Mouse (Mus musculus): ENCODE data around the gene Gm17359. TPM values are rescaled to one million over a fixed set of nuclear protein-coding genes. Genes with fewer than 3 reads are reported as not detected.

Gm17359 gene
- total and polyA plus RNA-seq, 3 experiments, result not detected

DNA sequence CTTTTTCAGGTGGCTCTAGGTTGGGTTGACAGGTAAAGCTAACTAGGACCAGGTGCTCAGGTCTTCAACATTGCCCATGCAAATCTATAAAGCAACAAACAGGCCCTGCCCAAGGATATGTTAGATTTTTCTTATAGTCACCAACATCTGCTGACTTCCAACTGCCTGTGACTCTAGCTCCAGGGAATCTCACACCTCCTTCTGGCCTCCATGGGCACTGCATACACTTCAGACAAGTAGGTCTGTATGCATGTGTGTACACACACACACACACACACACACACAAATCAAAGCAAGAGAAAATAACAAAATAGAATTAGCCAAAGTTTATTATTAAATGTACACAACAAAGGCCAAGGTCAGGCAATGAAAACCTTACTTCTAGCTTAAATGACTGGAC is 97.1 kb downstream of the Gm17359 start:
- no peaks in the 10 kb centered on the region for H3K27me3 ChIP-seq (replicated peaks)
- H3K9ac ChIP-seq (ENCODE audit: insufficient read depth, low read depth), result no peak overlapping the region
- TF ChIP-seq CTCF (conservative IDR thresholded peaks at IDR 0.05 in 1 of 2, IDR thresholded peaks at IDR 0.05 in 1 of 2; ENCODE audit: low read depth in 2 of 2, low read length in 2 of 2) (peak; percentile 8 to 13; a peak in 1 of 4 replicates), IRF4 (IDR thresholded peaks at IDR 0.05; ENCODE audit: low read depth, low read length) (no peak), SMC3 (IDR thresholded peaks at IDR 0.05; ENCODE audit: low read depth, low read length) (0 out of 2 replicates have a peak, but pooled peaks have one; percentile 17), ZKSCAN1 (IDR thresholded peaks at IDR 0.05; ENCODE audit: borderline replicate concordance, low read depth, low read length) (no peak)
- dilution Hi-C loops (cut with MboI; ENCODE audit: extremely low pct_ligation_motif_present, extremely low pct_unique_long_range_greater_than_20kb, low sequenced_read_pairs), result no loop called here
- H3K4me2 ChIP-seq (ENCODE audit: insufficient read depth, low read depth, poor library complexity, severe bottlenecking), result no peak overlapping the region
- no peaks in the 10 kb centered on the region for H3K9me3 ChIP-seq (replicated peaks; ENCODE audit: low read length)
- DNase-seq (ENCODE audit: extremely low read depth), result no peak
- no peak overlapping the region for H3K27ac ChIP-seq (ENCODE audit: insufficient read depth, low read depth)
- in situ Hi-C loops (cut with MboI; ENCODE audit: low pct_ligation_motif_present, low pct_unique_long_range_greater_than_20kb, low sequenced_read_pairs), result no loop called here
- H3K4me3 ChIP-seq (replicated peaks in 1 of 3; ENCODE audit: low read depth in 2 of 3, low read length in 2 of 3, poor library complexity in 1 of 3), result no peak overlapping the region
- no peaks in the 10 kb centered on the region for H3K79me2 ChIP-seq (replicated peaks; ENCODE audit: control insufficient read depth, extremely low read depth, insufficient read depth, poor library complexity, severe bottlenecking)
- H3K36me3 ChIP-seq (replicated peaks in 1 of 2; ENCODE audit: control insufficient read depth in 1 of 2, insufficient read depth in 1 of 2, low read length in 1 of 2), result no peaks in the 10 kb centered on the region
- H3K4me1 ChIP-seq (ENCODE audit: control insufficient read depth in 1 of 2, insufficient read depth in 2 of 2), result no peaks in the 10 kb centered on the region

DNA sequence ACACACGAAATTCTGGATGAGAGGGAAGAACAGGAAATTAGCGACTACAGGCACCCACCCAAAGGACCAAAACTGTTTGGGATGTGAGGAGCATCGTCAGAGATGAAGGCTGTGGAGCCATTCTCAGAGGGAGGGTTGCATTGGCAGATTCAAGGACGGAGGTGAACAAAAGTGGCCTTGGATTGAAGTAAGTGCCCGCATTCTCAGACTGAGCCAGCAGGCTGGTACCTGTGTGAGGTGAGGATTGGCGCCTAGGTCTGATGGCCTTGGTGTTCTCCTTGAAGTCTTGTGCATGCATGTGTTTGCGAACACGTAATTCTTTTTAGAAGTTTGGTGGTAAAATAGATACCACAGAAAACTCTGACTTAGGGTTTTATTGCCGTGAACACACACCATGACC is 98.0 kb downstream of the Gm17359 start:
- in situ Hi-C loops (cut with MboI; ENCODE audit: low pct_ligation_motif_present, low pct_unique_long_range_greater_than_20kb, low sequenced_read_pairs) (no loop called here), dilution Hi-C loops (cut with MboI; ENCODE audit: extremely low pct_ligation_motif_present, extremely low pct_unique_long_range_greater_than_20kb, low sequenced_read_pairs) (no loop called here)
- Histone ChIP-seq H3K27me3 (replicated peaks) (no peaks in the 10 kb centered on the region), H3K36me3 (replicated peaks in 1 of 2; ENCODE audit: control insufficient read depth in 1 of 2, insufficient read depth in 1 of 2, low read length in 1 of 2) (no peaks in the 10 kb centered on the region), H3K27ac (ENCODE audit: insufficient read depth, low read depth) (no peak overlapping the region), H3K4me3 (replicated peaks in 1 of 3; ENCODE audit: low read depth in 2 of 3, low read length in 2 of 3, poor library complexity in 1 of 3) (no peak overlapping the region), H3K9me3 (replicated peaks; ENCODE audit: low read length) (no peaks in the 10 kb centered on the region), H3K79me2 (replicated peaks; ENCODE audit: control insufficient read depth, extremely low read depth, insufficient read depth, poor library complexity, severe bottlenecking) (no peaks in the 10 kb centered on the region), H3K4me2 (ENCODE audit: insufficient read depth, low read depth, poor library complexity, severe bottlenecking) (no peak overlapping the region), H3K9ac (ENCODE audit: insufficient read depth, low read depth) (no peak overlapping the region), H3K4me1 (ENCODE audit: control insufficient read depth in 1 of 2, insufficient read depth in 2 of 2) (no peaks in the 10 kb centered on the region)
- no peak for DNase-seq (ENCODE audit: extremely low read depth)
- no peak for TF ChIP-seq KAT2A (IDR thresholded peaks at IDR 0.05; ENCODE audit: insufficient replicate concordance, low read length)
- TF ChIP-seq HCFC1 (IDR thresholded peaks at IDR 0.05; ENCODE audit: low read depth, low read length), result no peak

DNA sequence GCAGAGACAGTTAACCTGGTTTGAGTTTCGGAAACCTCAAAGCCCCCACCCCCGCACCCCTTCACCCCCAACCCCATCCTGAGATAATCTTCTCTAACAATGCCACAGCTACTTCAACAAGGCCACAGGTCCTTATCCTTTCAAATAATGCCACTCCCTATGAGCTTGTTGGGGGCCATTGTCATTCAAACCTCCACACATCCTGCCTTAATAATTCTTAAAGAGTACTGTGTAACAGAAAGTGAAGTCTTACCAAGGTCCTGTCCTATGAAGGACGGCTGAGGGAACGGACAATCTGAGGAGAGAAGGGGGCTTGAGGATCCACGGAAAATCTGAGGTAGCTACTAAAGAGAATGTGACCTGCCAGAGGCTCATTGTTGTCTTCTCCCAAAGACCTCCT is 98.5 kb downstream of the Gm17359 start:
- H3K36me3 ChIP-seq (replicated peaks in 1 of 2; ENCODE audit: control insufficient read depth in 1 of 2, insufficient read depth in 1 of 2, low read length in 1 of 2), result no peaks in the 10 kb centered on the region
- H3K9ac ChIP-seq (ENCODE audit: insufficient read depth, low read depth), result no peak overlapping the region
- H3K4me2 ChIP-seq (ENCODE audit: insufficient read depth, low read depth, poor library complexity, severe bottlenecking), result no peak overlapping the region
- H3K27me3 ChIP-seq (replicated peaks), result no peaks in the 10 kb centered on the region
- no peak overlapping the region for H3K4me3 ChIP-seq (replicated peaks in 1 of 3; ENCODE audit: low read depth in 2 of 3, low read length in 2 of 3, poor library complexity in 1 of 3)
- no peaks in the 10 kb centered on the region for H3K79me2 ChIP-seq (replicated peaks; ENCODE audit: control insufficient read depth, extremely low read depth, insufficient read depth, poor library complexity, severe bottlenecking)
- TF ChIP-seq TBP (conservative IDR thresholded peaks at IDR 0.05; ENCODE audit: low read depth, low read length), result no peak
- TF ChIP-seq KAT2A (IDR thresholded peaks at IDR 0.05; ENCODE audit: insufficient replicate concordance, low read length), result no peak
- no peak for TF ChIP-seq ETS1 (conservative IDR thresholded peaks at IDR 0.05; ENCODE audit: low read depth, low read length)
- no peak for TF ChIP-seq ZMIZ1 (IDR thresholded peaks at IDR 0.05; ENCODE audit: low read depth, low read length)
- no peak for TF ChIP-seq ZNF384 (IDR thresholded peaks at IDR 0.05; ENCODE audit: low read depth, low read length)
- no peak for TF ChIP-seq USF2 (conservative IDR thresholded peaks at IDR 0.05; ENCODE audit: low read depth, low read length)
- no peak for TF ChIP-seq MAX (IDR thresholded peaks at IDR 0.05; ENCODE audit: low read length)
- no peak for TF ChIP-seq ELF1 (IDR thresholded peaks at IDR 0.05; ENCODE audit: low read depth, low read length)
- dilution Hi-C loops (cut with MboI; ENCODE audit: extremely low pct_ligation_motif_present, extremely low pct_unique_long_range_greater_than_20kb, low sequenced_read_pairs) (no loop called here), in situ Hi-C loops (cut with MboI; ENCODE audit: low pct_ligation_motif_present, low pct_unique_long_range_greater_than_20kb, low sequenced_read_pairs) (no loop called here)
- H3K27ac ChIP-seq (ENCODE audit: insufficient read depth, low read depth), result no peak overlapping the region
- no peaks in the 10 kb centered on the region for H3K4me1 ChIP-seq (ENCODE audit: control insufficient read depth in 1 of 2, insufficient read depth in 2 of 2)
- DNase-seq (ENCODE audit: extremely low read depth), result no peak
- no peaks in the 10 kb centered on the region for H3K9me3 ChIP-seq (replicated peaks; ENCODE audit: low read length)
